Mouse (Mus musculus) neural tube, embryonic 11.5 days (tissue): ENCODE data around the gene Tdrd12. TPM values are rescaled to one million over a fixed set of nuclear protein-coding genes. Genes with fewer than 3 reads are reported as not detected.
"Not testable (repeated sequence)": the region's sequence is repeated elsewhere in the genome, so short reads cannot be mapped to it uniquely, and the experiment has no call there.

Experiments
- ATAC-seq: fragments of 200-750 bp; cut with Nextera tagmentation; 2 replicates; pipeline ENCODE4 v1.8.0; 2017; ENCODE audit warnings: moderate number of reproducible peaks, mild to moderate bottlenecking, moderate TSS enrichment, moderate library complexity; ENCODE audit not compliant: insufficient read depth, low FRiP score, low TSS enrichment
- DNase-seq: peaks from one replicate; pipeline ENCODE4 v3.0.0-alpha.2; 2015; ENCODE audit warnings: low spot score
- H3K27ac ChIP-seq: fragments of 300-500 bp; sonication (generic); 2 replicates; pipeline ENCODE4 v1.5.1; 2014; ENCODE audit warnings: low read depth, mild to moderate bottlenecking, low read length
- H3K27me3 ChIP-seq: fragments of 300-500 bp; sonication (generic); 2 replicates; pipeline ENCODE4 v1.6.1; 2014; ENCODE audit warnings: mild to moderate bottlenecking, low read length, mixed read lengths; ENCODE audit not compliant: control insufficient read depth, insufficient read depth
- H3K36me3 ChIP-seq: fragments of 300-500 bp; sonication (generic); 2 replicates; pipeline ENCODE4 v1.6.1; 2014; ENCODE audit warnings: mild to moderate bottlenecking, low read length, moderate library complexity, mixed read lengths; ENCODE audit not compliant: control insufficient read depth, insufficient read depth
- H3K4me1 ChIP-seq: fragments of 300-500 bp; sonication (generic); 2 replicates; pipeline ENCODE4 v1.6.1; 2014; ENCODE audit warnings: low read length, mixed read lengths; ENCODE audit not compliant: control insufficient read depth, insufficient read depth
- H3K4me2 ChIP-seq: fragments of 300-500 bp; sonication (generic); 2 replicates; pipeline ENCODE4 v1.6.1; 2014; ENCODE audit warnings: low read depth, mild to moderate bottlenecking, moderate library complexity
- H3K4me3 ChIP-seq: fragments of 300-500 bp; sonication (generic); 2 replicates; pipeline ENCODE4 v1.5.1; 2014; ENCODE audit warnings: low read depth, low read length
- H3K9ac ChIP-seq: fragments of 300-500 bp; sonication (generic); 2 replicates; pipeline ENCODE4 v1.6.1; 2014; ENCODE audit warnings: mild to moderate bottlenecking, low read length
- H3K9me3 ChIP-seq: fragments of 300-500 bp; sonication (generic); 2 replicates; pipeline ENCODE4 v1.6.1; 2016; ENCODE audit warnings: low read length; ENCODE audit not compliant: control insufficient read depth
- WGBS: fragments of 180-500 bp; shearing (Covaris S2); extraction: QIAGEN DNeasy Blood & Tissue Kit; methylation state at CpG from one replicate; pipeline ENCODE4 v1.1.7; 2014; 5-methylcytosine and 5-hydroxymethylcytosine counted together
- polyA plus RNA-seq: library from polyadenylated mRNA; unstranded; fragments of >200 nt; fragmentation: Nextera tagmentation; extraction: Ambion mirVana; gene quantifications from 2 replicates; pipeline ENCODE4 v1.2.1, GENCODE M21; 2014

The Tdrd12 gene
- polyA plus RNA-seq, 1 experiment from 2014 or later: 0.11 TPM

DNA sequence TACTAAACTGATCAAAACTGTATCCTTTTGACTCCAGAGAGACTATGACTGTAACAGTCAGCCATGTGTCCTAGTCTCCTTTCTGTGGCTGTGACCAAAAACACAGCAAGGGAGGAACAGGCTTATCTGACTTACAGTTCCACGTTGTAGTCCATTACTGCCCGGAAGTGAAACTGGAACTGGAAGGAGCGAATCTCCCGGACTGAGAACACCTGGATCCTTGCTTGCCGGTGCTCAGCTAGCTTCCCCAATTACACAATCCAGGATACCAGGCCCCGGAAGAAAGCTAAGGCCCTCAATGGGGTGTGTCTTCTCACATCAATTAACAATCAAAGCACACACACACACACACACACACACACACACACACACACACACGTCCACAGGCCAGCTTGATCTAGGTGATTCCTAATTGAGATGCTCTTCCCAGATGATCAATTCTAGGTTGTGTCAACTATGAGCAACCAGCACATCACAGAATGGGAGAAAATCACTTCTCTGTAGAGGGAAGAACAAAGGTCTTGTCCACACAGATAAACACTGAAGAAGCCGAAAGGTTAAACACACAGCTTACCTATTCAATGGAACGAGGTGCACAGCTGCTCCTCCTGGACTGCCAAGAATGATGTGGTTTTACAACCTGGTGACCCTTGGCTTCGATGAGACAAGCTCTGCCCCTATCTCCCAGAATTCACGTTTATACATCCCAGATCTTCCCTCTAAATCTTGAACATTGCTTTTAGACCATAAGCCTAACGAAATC, 1.6 kb downstream of the Tdrd12 start:
- H3K36me3 ChIP-seq: no peaks in the 10 kb centered on the region
- H3K9me3 ChIP-seq: no peaks in the 10 kb centered on the region
- no peaks in the 10 kb centered on the region for H3K4me1 ChIP-seq
- no peak overlapping the region for H3K4me2 ChIP-seq
- 80% methylated on average over 12 of the region's 12 CpGs for WGBS
- H3K4me3 ChIP-seq: no peak overlapping the region
- ATAC-seq: no peak
- no peak overlapping the region for H3K9ac ChIP-seq
- H3K27me3 ChIP-seq: no peaks in the 10 kb centered on the region
- no peak for DNase-seq
- no peak overlapping the region for H3K27ac ChIP-seq

DNA sequence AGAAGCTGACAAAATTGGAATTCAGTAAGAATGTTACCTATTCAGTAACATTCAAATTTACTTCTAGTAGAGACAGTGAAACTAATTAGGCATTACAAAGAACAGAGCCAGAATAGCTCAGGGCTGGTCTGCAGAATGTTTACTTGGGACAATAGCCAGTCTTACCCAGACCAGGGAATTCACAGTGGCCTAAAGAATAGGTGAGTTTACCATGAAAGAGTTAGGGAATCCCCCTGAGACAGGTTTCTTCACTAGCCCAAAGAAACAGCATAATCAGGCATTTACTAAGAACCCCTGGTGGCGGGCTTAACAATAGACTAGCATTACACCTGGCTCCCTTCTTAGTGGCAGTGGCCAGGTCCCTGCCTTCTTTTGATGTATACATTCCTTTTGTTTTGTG, 7.0 kb downstream of the Tdrd12 start:
- 65% methylated on average over 1 of the region's 1 CpGs for WGBS
- ATAC-seq, H3K4me1 ChIP-seq: not testable (repeated sequence)

DNA sequence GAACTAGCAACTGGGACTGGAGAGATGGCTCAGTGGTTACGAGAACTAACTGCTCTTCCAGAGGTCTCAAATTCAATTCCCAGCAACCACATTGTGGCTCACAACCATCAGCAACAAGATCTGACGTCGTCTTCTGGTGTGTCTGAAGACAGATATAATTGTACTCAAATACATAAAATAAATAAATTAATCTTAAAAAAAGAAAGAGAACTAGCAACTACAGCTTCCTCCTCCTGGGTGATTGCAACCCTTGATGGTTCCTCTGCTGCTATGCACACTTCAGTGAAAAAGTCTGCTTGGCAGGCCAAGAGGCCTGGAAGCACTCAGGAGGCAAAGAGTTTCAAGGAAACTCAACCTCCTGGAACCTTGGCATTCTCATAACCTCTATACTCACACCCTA, 7.5 kb downstream of the Tdrd12 start:
- Histone ChIP-seq H3K27ac (no peak overlapping the region), H3K4me1 (no peaks in the 10 kb centered on the region), H3K36me3 (no peaks in the 10 kb centered on the region), H3K4me3 (no peak overlapping the region), H3K4me2 (no peak overlapping the region), H3K27me3 (no peaks in the 10 kb centered on the region), H3K9ac (no peak overlapping the region), H3K9me3 (no peaks in the 10 kb centered on the region)
- 73% methylated on average over 3 of the region's 3 CpGs for WGBS
- DNase-seq (no peak), ATAC-seq (no peak)

More for the DNA sequence above, 7.0 kb downstream of the Tdrd12 start:
- not testable (repeated sequence) for H3K27me3 ChIP-seq, DNase-seq, H3K9ac ChIP-seq, H3K27ac ChIP-seq, H3K36me3 ChIP-seq, H3K4me2 ChIP-seq, H3K4me3 ChIP-seq, H3K9me3 ChIP-seq

- H3K36me3 ChIP-seq: no peaks in the 10 kb centered on the region
- ATAC-seq (no peak), DNase-seq (no peak)
- no peaks in the 10 kb centered on the region for H3K27me3 ChIP-seq
- no peak overlapping the region for H3K4me3 ChIP-seq
- no peaks in the 10 kb centered on the region for H3K9me3 ChIP-seq
- no peak overlapping the region for H3K9ac ChIP-seq
- H3K4me1 ChIP-seq: no peaks in the 10 kb centered on the region
- no peak overlapping the region for H3K27ac ChIP-seq
- 80% methylated on average over 2 of the region's 2 CpGs for WGBS
- H3K4me2 ChIP-seq: no peak overlapping the region
Measured at GRCm38 (mm10) chr7:35526795-35527194, 10.8 kb downstream of the Tdrd12 start.

- no peak overlapping the region for H3K4me3 ChIP-seq
- no peak overlapping the region for H3K27ac ChIP-seq
- H3K27me3 ChIP-seq: no peaks in the 10 kb centered on the region
- no peak overlapping the region for H3K4me2 ChIP-seq
- peak; percentile 45 for DNase-seq
- no peak overlapping the region for H3K9ac ChIP-seq
- no peaks in the 10 kb centered on the region for H3K9me3 ChIP-seq
- WGBS: 23% methylated on average over 4 of the region's 4 CpGs
- no peaks in the 10 kb centered on the region for H3K4me1 ChIP-seq
- no peaks in the 10 kb centered on the region for H3K36me3 ChIP-seq
- ATAC-seq: no peak
Measured at GRCm38 (mm10) chr7:35501995-35502394, 35.5 kb downstream of the Tdrd12 start.

DNA sequence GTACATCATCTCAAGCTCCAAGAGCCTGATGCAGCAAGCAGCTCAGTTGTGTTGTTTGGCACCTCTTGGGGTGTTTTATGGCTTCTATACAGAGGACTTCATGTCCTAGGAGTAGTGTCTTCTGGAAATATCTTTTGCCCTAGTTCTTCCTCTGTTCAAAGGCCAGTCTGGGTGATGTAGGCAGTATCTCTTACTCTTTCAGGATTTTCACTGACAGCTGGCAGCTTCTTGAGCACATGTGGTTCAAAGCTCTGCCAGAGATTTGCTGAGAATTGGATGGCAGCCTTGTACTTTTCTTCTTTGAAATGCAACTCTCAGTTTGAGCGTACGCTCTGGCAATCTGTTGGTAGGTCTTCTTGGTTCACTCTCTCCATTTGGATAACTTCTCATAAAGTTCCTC, 40.0 kb downstream of the Tdrd12 start:
- Histone ChIP-seq H3K9ac (no peak overlapping the region), H3K27me3 (no peaks in the 10 kb centered on the region), H3K36me3 (no peaks in the 10 kb centered on the region), H3K4me2 (no peak overlapping the region), H3K27ac (no peak overlapping the region), H3K4me3 (no peak overlapping the region), H3K4me1 (no peaks in the 10 kb centered on the region), H3K9me3 (no peaks in the 10 kb centered on the region)
- WGBS: 95% methylated on average over 2 of the region's 2 CpGs
- DNase-seq: no peak
- ATAC-seq: no peak

DNA sequence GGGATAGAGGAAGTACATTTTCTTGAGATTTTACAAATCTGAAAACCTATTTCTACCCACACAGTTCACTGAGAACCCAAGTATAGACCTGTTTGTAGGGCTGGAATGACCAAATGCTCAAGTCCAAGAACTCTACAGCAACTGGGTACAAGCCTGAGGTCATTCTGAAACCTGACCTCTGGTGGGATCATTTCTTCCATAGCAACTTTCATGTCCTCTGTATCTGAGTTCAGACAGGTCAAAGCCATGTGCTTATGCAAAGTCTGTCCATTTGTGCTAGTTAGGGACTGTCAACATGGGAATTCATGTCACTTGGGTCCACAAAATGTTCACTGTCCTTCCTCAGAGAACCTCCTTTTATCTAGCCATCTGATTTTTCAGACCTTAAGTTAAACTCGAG, 46.5 kb downstream of the Tdrd12 start:
- H3K27ac ChIP-seq: no peak overlapping the region
- no peak for DNase-seq
- ATAC-seq: no peak
- H3K36me3 ChIP-seq: no peaks in the 10 kb centered on the region
- H3K9me3 ChIP-seq: no peaks in the 10 kb centered on the region
- H3K9ac ChIP-seq: no peak overlapping the region
- H3K27me3 ChIP-seq: no peaks in the 10 kb centered on the region
- H3K4me3 ChIP-seq: no peak overlapping the region
- H3K4me1 ChIP-seq: no peaks in the 10 kb centered on the region
- WGBS: 90% methylated on average over 1 of the region's 1 CpGs
- no peak overlapping the region for H3K4me2 ChIP-seq

- no peak for DNase-seq
- no peak overlapping the region for H3K4me2 ChIP-seq
Measured at GRCm38 (mm10) chr7:35490186-35490585, 47.4 kb downstream of the Tdrd12 start.

GRCm38 (mm10) chr7:35486553-35486952, 51.0 kb downstream of the Tdrd12 start:
- no peak overlapping the region for H3K9ac ChIP-seq
- H3K9me3 ChIP-seq: no peaks in the 10 kb centered on the region
- no peak overlapping the region for H3K27ac ChIP-seq
- H3K36me3 ChIP-seq: no peaks in the 10 kb centered on the region
- H3K27me3 ChIP-seq: no peaks in the 10 kb centered on the region
- H3K4me1 ChIP-seq: no peaks in the 10 kb centered on the region
- ATAC-seq (no peak), DNase-seq (no peak)
- 86% methylated on average over 8 of the region's 8 CpGs for WGBS
- no peak overlapping the region for H3K4me3 ChIP-seq
- H3K4me2 ChIP-seq: no peak overlapping the region

More at GRCm38 (mm10) chr7:35490186-35490585, 47.4 kb downstream of the Tdrd12 start:
- ATAC-seq: no peak
- H3K27me3 ChIP-seq: no peaks in the 10 kb centered on the region
- H3K9me3 ChIP-seq: no peaks in the 10 kb centered on the region
- H3K9ac ChIP-seq: no peak overlapping the region
- no peaks in the 10 kb centered on the region for H3K4me1 ChIP-seq
- no peak overlapping the region for H3K4me3 ChIP-seq
- 89% methylated on average over 2 of the region's 2 CpGs for WGBS
- H3K27ac ChIP-seq: no peak overlapping the region
- no peaks in the 10 kb centered on the region for H3K36me3 ChIP-seq
